8 mouse cellular contexts compared by ENCODE assay signal in the genomic region with DNA sequence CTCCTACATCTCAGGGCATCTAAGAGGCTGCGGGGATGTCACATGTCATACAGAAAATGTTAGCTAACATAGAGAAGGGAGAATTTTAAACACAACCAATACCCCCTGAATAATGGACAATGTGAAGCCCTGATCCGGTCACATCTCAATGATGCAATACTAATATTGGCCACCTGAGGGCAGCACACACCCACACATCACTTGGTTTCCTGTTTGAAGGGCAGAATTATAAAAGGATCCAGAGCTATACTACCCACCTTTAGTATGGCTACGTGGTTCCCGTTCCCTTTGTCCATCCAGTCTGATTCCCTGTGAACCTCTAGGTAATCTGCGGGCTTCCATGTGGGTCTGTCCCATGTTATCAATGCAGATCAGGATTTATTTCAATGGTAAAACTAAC. TPM values are rescaled to one million over a fixed set of nuclear protein-coding genes. Genes with fewer than 3 reads are reported as not detected.
A peak's percentile ranks its signal among the peaks of the same experiment; 100 is the strongest.
DNase-seq lines count a peak whose midpoint lies in the region; ATAC-seq lines count a peak whose summit lies in the region.

No protein-coding gene starts in this region.

- H3K27me3 ChIP-seq in intestine, embryonic 14.5 days (replicated peaks; ENCODE audit: control insufficient read depth, insufficient read depth, low read length) = no peaks in the 10 kb centered on the region
- peaks cover 3% of the 10 kb centered on the region; the same call in 1 of the 2 replicates for H3K27me3 ChIP-seq in intestine, embryonic 15.5 days (replicated peaks)
- no peaks in the 10 kb centered on the region for H3K27me3 ChIP-seq in embryonic facial prominence, embryonic 10.5 days (replicated peaks; ENCODE audit: low read depth, poor library complexity, severe bottlenecking)
- peaks cover 30% of the 10 kb centered on the region for H3K27me3 ChIP-seq in midbrain, embryonic 15.5 days (replicated peaks)

- DNase-seq in intestine, embryonic 14.5 days (ENCODE audit: low spot score) = peak; percentile 90
- DNase-seq in adrenal gland, postnatal 14 days = peak; percentile 62
- DNase-seq in embryonic facial prominence, embryonic 10.5 days (ENCODE audit: low spot score) = peak; percentile 70
- peak; percentile 41 for DNase-seq in left cerebral cortex, adult 11 months (ENCODE audit: low spot score)
- peak; percentile 28 to 67 for DNase-seq in spleen, postnatal 10 days (ENCODE audit: low spot score in 2 of 2)

- WGBS in intestine, embryonic 14.5 days = 16% methylated on average over 5 of the region's 5 CpGs
- 14% methylated on average over 5 of the region's 5 CpGs for WGBS in intestine, embryonic 15.5 days
- 20% methylated on average over 5 of the region's 5 CpGs for WGBS in embryonic facial prominence, embryonic 10.5 days
- WGBS in midbrain, embryonic 15.5 days = 13% methylated on average over 5 of the region's 5 CpGs

- H3K4me1 ChIP-seq in intestine, embryonic 14.5 days (replicated peaks; ENCODE audit: control insufficient read depth, insufficient read depth, low read length) = no peaks in the 10 kb centered on the region
- H3K4me1 ChIP-seq in intestine, embryonic 15.5 days (replicated peaks) = no peaks in the 10 kb centered on the region
- H3K4me1 ChIP-seq in embryonic facial prominence, embryonic 10.5 days = peaks cover 15% of the 10 kb centered on the region
- peaks cover 15% of the 10 kb centered on the region for H3K4me1 ChIP-seq in midbrain, embryonic 15.5 days

- H3K9ac ChIP-seq in intestine, embryonic 14.5 days (ENCODE audit: low read length) = no peak overlapping the region
- no peak overlapping the region; the same call in 1 of the 2 replicates for H3K9ac ChIP-seq in intestine, embryonic 15.5 days
- H3K9ac ChIP-seq in midbrain, embryonic 15.5 days = no peak overlapping the region

- H3K27ac ChIP-seq in intestine, embryonic 14.5 days (ENCODE audit: low read depth) = no peak overlapping the region
- no peak overlapping the region for H3K27ac ChIP-seq in intestine, embryonic 15.5 days
- no peak overlapping the region for H3K27ac ChIP-seq in embryonic facial prominence, embryonic 10.5 days (replicated peaks)
- no peak overlapping the region for H3K27ac ChIP-seq in midbrain, embryonic 15.5 days

- no peaks in the 10 kb centered on the region for H3K36me3 ChIP-seq in intestine, embryonic 14.5 days (ENCODE audit: control insufficient read depth, insufficient read depth, low read length)
- no peaks in the 10 kb centered on the region for H3K36me3 ChIP-seq in intestine, embryonic 15.5 days
- H3K36me3 ChIP-seq in embryonic facial prominence, embryonic 10.5 days (replicated peaks) = no peaks in the 10 kb centered on the region
- no peaks in the 10 kb centered on the region for H3K36me3 ChIP-seq in midbrain, embryonic 15.5 days (replicated peaks)

- H3K9me3 ChIP-seq in intestine, embryonic 14.5 days (ENCODE audit: control insufficient read depth, low read length) = no peaks in the 10 kb centered on the region
- no peaks in the 10 kb centered on the region for H3K9me3 ChIP-seq in intestine, embryonic 15.5 days
- no peaks in the 10 kb centered on the region for H3K9me3 ChIP-seq in embryonic facial prominence, embryonic 10.5 days
- H3K9me3 ChIP-seq in midbrain, embryonic 15.5 days = no peaks in the 10 kb centered on the region

- H3K4me3 ChIP-seq in intestine, embryonic 14.5 days (ENCODE audit: low read depth, low read length) = no peak overlapping the region
- H3K4me3 ChIP-seq in intestine, embryonic 15.5 days (replicated peaks) = no peak overlapping the region
- no peak overlapping the region for H3K4me3 ChIP-seq in embryonic facial prominence, embryonic 10.5 days
- H3K4me3 ChIP-seq in midbrain, embryonic 15.5 days = no peak overlapping the region

- no peak for ATAC-seq in intestine, embryonic 14.5 days (replicated peaks; ENCODE audit: low FRiP score, low TSS enrichment, low read depth)
- ATAC-seq in intestine, embryonic 15.5 days = no peak
- peak; percentile 42 to 45; a peak in 1 of 4 replicates for ATAC-seq in hematopoietic stem cell, adult 5-6 weeks (replicated peaks in 1 of 2; ENCODE audit: insufficient read depth in 1 of 2, low FRiP score in 2 of 2, low TSS enrichment in 1 of 2, low read depth in 1 of 2, poor library complexity in 2 of 2, severe bottlenecking in 2 of 2)
- ATAC-seq in midbrain, embryonic 15.5 days (replicated peaks) = peak; percentile 46; the same call in 1 of the 2 replicates

- H3K4me2 ChIP-seq in intestine, embryonic 14.5 days (ENCODE audit: low read length) = no peak overlapping the region
- no peak overlapping the region for H3K4me2 ChIP-seq in intestine, embryonic 15.5 days (replicated peaks)
- H3K4me2 ChIP-seq in midbrain, embryonic 15.5 days = no peak overlapping the region

RNA-seq across cellular contexts. Expression of a gene that starts 41.4 kb away (rescaled TPM):
- 0.05 and 0.08 TPM in 2 replicates for polyA plus RNA-seq in intestine, embryonic 14.5 days (2014; fragmentation: Nextera tagmentation; extraction: Ambion mirVana)
- polyA plus RNA-seq in intestine, embryonic 15.5 days (2015; fragmentation: Nextera tagmentation; extraction: Ambion mirVana) = 0.24 and 0.29 TPM in 2 replicates
- 0.07 and 0.15 TPM in 2 replicates for total RNA-seq in adrenal gland, postnatal 14 days (2021)
- polyA plus RNA-seq in embryonic facial prominence, embryonic 10.5 days (2016; fragmentation: Nextera tagmentation; extraction: Ambion mirVana) = 0.20 and 0.42 TPM in 2 replicates
- not detected in 2 replicates for total RNA-seq in hematopoietic stem cell, adult 5-6 weeks (2017)
- 34.0 and 37.0 TPM in 2 replicates for polyA plus RNA-seq in midbrain, embryonic 15.5 days (2015; fragmentation: Nextera tagmentation; extraction: Ambion mirVana)

RNA-seq across cellular contexts. Expression of a gene that starts 47.2 kb away (rescaled TPM):
- 1.2 and 1.7 TPM in 2 replicates for polyA plus RNA-seq in intestine, embryonic 14.5 days (2014; fragmentation: Nextera tagmentation; extraction: Ambion mirVana)
- polyA plus RNA-seq in intestine, embryonic 15.5 days (2015; fragmentation: Nextera tagmentation; extraction: Ambion mirVana) = 1.00 and 1.1 TPM in 2 replicates
- total RNA-seq in adrenal gland, postnatal 14 days (2021) = 4.7 and 5.5 TPM in 2 replicates
- 0.92 and 1.1 TPM in 2 replicates for polyA plus RNA-seq in embryonic facial prominence, embryonic 10.5 days (2016; fragmentation: Nextera tagmentation; extraction: Ambion mirVana)
- total RNA-seq in hematopoietic stem cell, adult 5-6 weeks (2017) = not detected in 2 replicates
- 25.9 and 26.8 TPM in 2 replicates for polyA plus RNA-seq in midbrain, embryonic 15.5 days (2015; fragmentation: Nextera tagmentation; extraction: Ambion mirVana)

Comparison
In these comparisons a context has a peak if more than half of its experiments do, and no peak if none do; other contexts are left out.
1. ATAC-seq: peak in hematopoietic stem cell, adult 5-6 weeks (2 of 2) and midbrain, embryonic 15.5 days (single experiment); none in intestine, embryonic 14.5 days (single experiment) and intestine, embryonic 15.5 days (single experiment).
2. RNA of a gene that starts 41.4 kb away (polyA plus RNA-seq): 34.0 to 37.0 TPM in midbrain, embryonic 15.5 days; 0.20 to 0.42 TPM in embryonic facial prominence, embryonic 10.5 days, 0.24 to 0.29 TPM in intestine, embryonic 15.5 days and 0.05 to 0.08 TPM in intestine, embryonic 14.5 days; every median in the first group is over 10 times any median in the second.
3. RNA of a gene that starts 47.2 kb away (polyA plus RNA-seq): 25.9 to 26.8 TPM in midbrain, embryonic 15.5 days; 1.2 to 1.7 TPM in intestine, embryonic 14.5 days, 1.00 to 1.1 TPM in intestine, embryonic 15.5 days and 0.92 to 1.1 TPM in embryonic facial prominence, embryonic 10.5 days; every median in the first group is over 10 times any median in the second.
4. Peak in every context shown above with its lines, with median percentiles within 50 percentile points of each other: DNase-seq.